Mouse (Mus musculus) heart, adult 2 months (tissue): ENCODE measurements around the gene Capzb. TPM values are rescaled to one million over a fixed set of nuclear protein-coding genes. Genes with fewer than 3 reads are reported as not detected.

ENCODE experiments used
- DNase-seq, 2 experiments: peaks; one replicate each; pipeline ENCODE4 v3.0.0; 2021
- H3K27ac ChIP-seq: fragments of 200-600 bp; 2 replicates; pipeline ENCODE4 v1.8.1; 2022
- H3K27me3 ChIP-seq: fragments of 200-500 bp; 2 replicates; pipeline ENCODE4 v1.6.1; 2012; ENCODE audit warnings: mild to moderate bottlenecking, low read length, inconsistent platforms, mixed read lengths; ENCODE audit not compliant: control insufficient read depth, insufficient read depth
- H3K36me3 ChIP-seq: fragments of 200-500 bp; 2 replicates; pipeline ENCODE4 v1.6.1; 2012; ENCODE audit warnings: low read length, inconsistent platforms; ENCODE audit not compliant: control insufficient read depth, insufficient read depth
- H3K4me1 ChIP-seq: fragments of 200-500 bp; 2 replicates; pipeline ENCODE4 v1.6.1; 2011; ENCODE audit warnings: low read length; ENCODE audit not compliant: control insufficient read depth, insufficient read depth
- H3K4me3 ChIP-seq: fragments of 200-600 bp; 2 replicates; pipeline ENCODE4 v1.8.1; 2022
- H3K79me2 ChIP-seq: fragments of 200-500 bp; replicated peaks from 2 replicates; pipeline ENCODE4 v1.6.1; 2012; ENCODE audit warnings: mild to moderate bottlenecking, inconsistent platforms, low read length, moderate library complexity, mixed read lengths; ENCODE audit not compliant: control insufficient read depth, insufficient read depth
- H3K9ac ChIP-seq: fragments of 200-500 bp; 2 replicates; pipeline ENCODE4 v1.6.1; 2012; ENCODE audit warnings: low read depth, mild to moderate bottlenecking, control low read depth, inconsistent platforms, low read length, mixed read lengths
- CTCF ChIP-seq: fragments of 200-600 bp; IDR thresholded peaks from 2 replicates; pipeline ENCODE4 v1.8.1; 2022; ENCODE audit warnings: antibody characterized with exemption, mild to moderate bottlenecking, moderate library complexity
- EP300 ChIP-seq: fragments of 200-500 bp; IDR thresholded peaks from 2 replicates; pipeline ENCODE4 v1.6.1; 2011; ENCODE audit warnings: low read depth, low read length, control low read depth; ENCODE audit not compliant: insufficient read depth
- POLR2A ChIP-seq: fragments of 200-500 bp; IDR thresholded peaks from 2 replicates; pipeline ENCODE4 v1.6.1; 2011; ENCODE audit warnings: mild to moderate bottlenecking, low read depth, low read length, control low read depth; ENCODE audit not compliant: insufficient read depth
- WGBS: fragments of 180-500 bp; shearing (Covaris S2); methylation state at CpG from one replicate; pipeline ENCODE4 v1.1.7; 2018; 5-methylcytosine and 5-hydroxymethylcytosine counted together
- intact Hi-C: fragments of 180-260 bp; cut with DNase I; formaldehyde crosslinking; loops from one replicate; pipeline ENCODE4 v1.15.1; 2025
- polyA plus RNA-seq: library from polyadenylated mRNA; depleted of rRNA; stranded (reverse); fragments of >200 nt; gene quantifications from 2 replicates; pipeline ENCODE4 v1.2.3, GENCODE M21; 2012
- total RNA-seq, 2 experiments: library from RNA; stranded (reverse); gene quantifications; 2 replicates each; pipeline ENCODE4 v1.2.3; 2021

Gene Capzb
- total and polyA plus RNA-seq, 3 experiments: 160 to 392 (median 342) TPM

- Histone ChIP-seq H3K27me3 (no peaks in the 10 kb centered on the region), H3K4me1 (peaks cover 25% of the 10 kb centered on the region), H3K4me3 (no peak overlapping the region), H3K27ac (peak overlapping the region; percentile 71; the same call in 1 of the 2 replicates), H3K36me3 (peaks cover 24% of the 10 kb centered on the region), H3K79me2 (peaks cover 7% of the 10 kb centered on the region), H3K9ac (no peak overlapping the region)
- no peak for TF ChIP-seq POLR2A
- intact Hi-C loops: no loop called here
- WGBS: 86% methylated on average over 3 of the region's 3 CpGs
- DNase-seq: no peak
Measured at GRCm38 (mm10) chr4:139244176-139244575, 51.5 kb downstream of the Capzb start.

- TF ChIP-seq POLR2A: no peak
- TF ChIP-seq EP300: no peak
- no peak for TF ChIP-seq CTCF
- H3K79me2 ChIP-seq: peaks cover 7% of the 10 kb centered on the region
- no peak overlapping the region for H3K9ac ChIP-seq
- no peak overlapping the region for H3K27ac ChIP-seq
- no peak for DNase-seq
- WGBS: 79% methylated on average over 3 of the region's 6 CpGs
- peaks cover 20% of the 10 kb centered on the region for H3K36me3 ChIP-seq
- peaks cover 26% of the 10 kb centered on the region for H3K4me1 ChIP-seq
- H3K4me3 ChIP-seq: no peak overlapping the region
- H3K27me3 ChIP-seq: no peaks in the 10 kb centered on the region
- intact Hi-C loops: no loop called here
Measured at GRCm38 (mm10) chr4:139244766-139245165, 52.1 kb downstream of the Capzb start.

GRCm38 (mm10) chr4:139245534-139245933 lies 52.8 kb downstream of the Capzb start:
- Histone ChIP-seq H3K4me3 (no peak overlapping the region), H3K9ac (no peak overlapping the region)
- 66% methylated on average over 2 of the region's 2 CpGs for WGBS

GRCm38 (mm10) chr4:139246130-139246877 lies 53.6 kb downstream of the Capzb start:
- Histone ChIP-seq H3K27me3 (no peaks in the 10 kb centered on the region), H3K4me1 (peaks cover 30% of the 10 kb centered on the region), H3K36me3 (peaks cover 6% of the 10 kb centered on the region), H3K9ac (no peak overlapping the region), H3K79me2 (peaks cover 7% of the 10 kb centered on the region), H3K4me3 (no peak overlapping the region), H3K27ac (peak overlapping the region; percentile 41)
- intact Hi-C loops: no loop called here
- DNase-seq: no peak
- 74% methylated on average over 7 of the region's 7 CpGs for WGBS
- TF ChIP-seq CTCF: peak; percentile 13; the same call in 1 of the 2 replicates
- TF ChIP-seq EP300: no peak
- TF ChIP-seq POLR2A: no peak

More at GRCm38 (mm10) chr4:139245534-139245933, 52.8 kb downstream of the Capzb start:
- Histone ChIP-seq H3K27ac (peak overlapping the region; percentile 41), H3K36me3 (peaks cover 13% of the 10 kb centered on the region), H3K27me3 (no peaks in the 10 kb centered on the region), H3K79me2 (peaks cover 7% of the 10 kb centered on the region), H3K4me1 (peaks cover 26% of the 10 kb centered on the region)
- no peak for DNase-seq
- intact Hi-C loops: no loop called here
- TF ChIP-seq CTCF (no peak), POLR2A (no peak), EP300 (no peak)

GRCm38 (mm10) chr4:139247966-139248365 lies 55.3 kb downstream of the Capzb start:
- WGBS: 55% methylated on average over 7 of the region's 7 CpGs
- Histone ChIP-seq H3K27ac (no peak overlapping the region), H3K4me1 (peaks cover 25% of the 10 kb centered on the region), H3K4me3 (no peak overlapping the region), H3K9ac (no peak overlapping the region), H3K36me3 (no peaks in the 10 kb centered on the region; the same call in 1 of the 2 replicates), H3K27me3 (no peaks in the 10 kb centered on the region), H3K79me2 (peaks cover 7% of the 10 kb centered on the region)
- intact Hi-C loops: no loop called here
- TF ChIP-seq EP300 (no peak), CTCF (no peak), POLR2A (no peak)
- no peak for DNase-seq

GRCm38 (mm10) chr4:139248736-139249135 lies 56.0 kb downstream of the Capzb start:
- Histone ChIP-seq H3K36me3 (no peaks in the 10 kb centered on the region), H3K4me3 (no peak overlapping the region), H3K27ac (no peak overlapping the region), H3K79me2 (peaks cover 6% of the 10 kb centered on the region), H3K27me3 (no peaks in the 10 kb centered on the region), H3K9ac (no peak overlapping the region), H3K4me1 (peaks cover 23% of the 10 kb centered on the region)
- TF ChIP-seq POLR2A: no peak
- TF ChIP-seq EP300: no peak
- TF ChIP-seq CTCF: no peak
- DNase-seq: no peak
- WGBS: 79% methylated on average over 5 of the region's 5 CpGs
- intact Hi-C loops: no loop called here
